Mouse (Mus musculus) lung, embryonic 14.5 days (tissue): ENCODE measurements around the gene Mier3. TPM values are rescaled to one million over a fixed set of nuclear protein-coding genes. Genes with fewer than 3 reads are reported as not detected.
A peak's percentile ranks its signal among the peaks of the same experiment; 100 is the strongest.
"Not testable (repeated sequence)": the region's sequence is repeated elsewhere in the genome, so short reads cannot be mapped to it uniquely, and the experiment has no call there.

Experiments used
- ATAC-seq: fragments of 200-750 bp; cut with Nextera tagmentation; 2 replicates; pipeline ENCODE4 v1.8.0; 2017; ENCODE audit warnings: mild to moderate bottlenecking, moderate TSS enrichment, moderate library complexity; ENCODE audit not compliant: insufficient read depth
- DNase-seq: peaks from one replicate; pipeline ENCODE4 v3.0.0-alpha.2; 2015
- H3K27ac ChIP-seq: fragments of 300-500 bp; sonication (generic); 2 replicates; pipeline ENCODE4 v1.5.1; 2014; ENCODE audit warnings: low read depth, mild to moderate bottlenecking, moderate library complexity
- H3K27me3 ChIP-seq: fragments of 300-500 bp; sonication (generic); 2 replicates; pipeline ENCODE4 v1.6.1; 2014; ENCODE audit warnings: low read length, control low read depth; ENCODE audit not compliant: insufficient read depth
- H3K36me3 ChIP-seq: fragments of 300-500 bp; sonication (generic); 2 replicates; pipeline ENCODE4 v1.6.1; 2014; ENCODE audit warnings: control low read depth; ENCODE audit not compliant: insufficient read depth
- H3K4me1 ChIP-seq: fragments of 300-500 bp; sonication (generic); 2 replicates; pipeline ENCODE4 v1.6.1; 2014; ENCODE audit warnings: antibody characterized with exemption, control low read depth; ENCODE audit not compliant: insufficient read depth
- H3K4me2 ChIP-seq: fragments of 300-500 bp; sonication (generic); 2 replicates; pipeline ENCODE4 v1.6.1; 2014; ENCODE audit warnings: mild to moderate bottlenecking
- H3K4me3 ChIP-seq: fragments of 300-500 bp; sonication (generic); 2 replicates; pipeline ENCODE4 v1.5.1; 2014; ENCODE audit warnings: low read depth, low read length
- H3K9ac ChIP-seq: fragments of 300-500 bp; sonication (generic); 2 replicates; pipeline ENCODE4 v1.6.1; 2014
- H3K9me3 ChIP-seq: fragments of 300-500 bp; sonication (generic); 2 replicates; pipeline ENCODE4 v1.6.1; 2016; ENCODE audit warnings: low read depth, low read length, control low read depth
- CTCF ChIP-seq: IDR thresholded peaks from 2 replicates; pipeline ENCODE4 v1.5.1; 2016; ENCODE audit warnings: antibody characterized with exemption, low read depth
- WGBS: fragments of 180-500 bp; shearing (Covaris S2); extraction: QIAGEN DNeasy Blood & Tissue Kit; methylation state at CpG from one replicate; pipeline ENCODE4 v1.1.7; 2014; 5-methylcytosine and 5-hydroxymethylcytosine counted together
- polyA plus RNA-seq: library from polyadenylated mRNA; unstranded; fragments of >200 nt; fragmentation: Nextera tagmentation; extraction: Ambion mirVana; gene quantifications from 2 replicates; pipeline ENCODE4 v1.2.1, GENCODE M21; 2014

Gene Mier3
- polyA plus RNA-seq, 1 experiment from 2014 or later = 27.8 TPM

GRCm38 (mm10) chr13:111703396-111703795 is 22.6 kb downstream of the Mier3 start:
- DNase-seq (no peak), ATAC-seq (no peak)
- Histone ChIP-seq H3K27ac (no peak overlapping the region), H3K9ac (no peak overlapping the region), H3K27me3 (no peaks in the 10 kb centered on the region), H3K4me1 (no peaks in the 10 kb centered on the region), H3K4me3 (no peak overlapping the region), H3K36me3 (peaks cover 74% of the 10 kb centered on the region), H3K4me2 (no peak overlapping the region), H3K9me3 (no peaks in the 10 kb centered on the region)
- no peak for TF ChIP-seq CTCF
- 94% methylated on average over 10 of the region's 10 CpGs for WGBS

GRCm38 (mm10) chr13:111703952-111704351 is 23.2 kb downstream of the Mier3 start:
- H3K9ac ChIP-seq, H3K4me2 ChIP-seq, H3K4me3 ChIP-seq, DNase-seq, H3K9me3 ChIP-seq, ATAC-seq, H3K27ac ChIP-seq, H3K27me3 ChIP-seq, H3K4me1 ChIP-seq: not testable (repeated sequence)
- 87% methylated on average over 4 of the region's 4 CpGs for WGBS
- H3K36me3 ChIP-seq = peaks cover 79% of the 10 kb centered on the region

DNA sequence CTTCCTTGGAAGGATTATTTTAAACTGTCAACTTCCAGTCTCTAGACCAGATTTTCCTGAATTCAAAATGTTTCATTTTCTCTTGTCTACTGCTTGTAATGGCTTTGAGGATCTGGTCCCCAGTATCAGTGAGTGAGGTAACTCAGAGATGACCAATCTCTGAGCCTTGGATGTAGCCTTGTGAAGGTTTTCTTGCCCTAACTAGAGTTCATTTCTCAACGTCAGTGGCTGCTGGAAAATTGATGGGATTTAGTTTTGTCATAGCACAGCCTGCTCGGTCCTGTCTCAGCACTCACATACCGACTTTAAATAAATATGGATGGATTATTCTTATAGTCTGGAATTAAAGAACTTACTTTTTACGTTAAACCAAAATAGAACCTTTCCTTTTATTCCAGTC is 29.8 kb downstream of the Mier3 start:
- Histone ChIP-seq H3K36me3 (peaks cover 95% of the 10 kb centered on the region), H3K9me3 (no peaks in the 10 kb centered on the region), H3K4me2 (no peak overlapping the region), H3K4me1 (no peaks in the 10 kb centered on the region), H3K4me3 (no peak overlapping the region), H3K9ac (no peak overlapping the region), H3K27me3 (no peaks in the 10 kb centered on the region), H3K27ac (no peak overlapping the region)
- no peak for TF ChIP-seq CTCF
- 82% methylated on average over 4 of the region's 4 CpGs for WGBS
- no peak for DNase-seq
- no peak for ATAC-seq

DNA sequence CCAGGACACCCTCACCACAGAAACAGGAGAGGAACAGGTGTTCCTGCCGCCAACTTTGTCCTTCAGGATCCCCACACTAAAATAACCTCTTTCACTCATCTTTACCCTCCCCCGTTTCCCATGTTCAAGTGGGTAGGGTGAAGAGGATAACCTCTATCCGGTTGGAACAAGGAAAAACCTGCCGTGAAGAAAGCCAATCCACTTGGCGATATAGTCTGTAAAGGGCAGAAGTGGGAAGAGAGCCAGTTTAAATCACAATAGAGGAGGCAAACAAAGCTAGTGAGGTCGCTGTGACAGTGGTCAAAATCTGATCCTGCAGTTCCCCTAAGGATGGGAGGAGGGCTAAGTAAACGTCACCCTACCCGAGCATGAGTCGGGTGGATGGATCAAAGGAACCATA is 38.9 kb downstream of the Mier3 start:
- H3K27ac ChIP-seq = no peak overlapping the region
- ATAC-seq (0 out of 2 replicates have a peak, but pooled peaks have one; percentile 28), DNase-seq (no peak)
- H3K4me1 ChIP-seq = no peaks in the 10 kb centered on the region
- H3K36me3 ChIP-seq = peaks cover 33% of the 10 kb centered on the region
- WGBS = 49% methylated on average over 9 of the region's 9 CpGs
- H3K4me2 ChIP-seq = no peak overlapping the region
- no peaks in the 10 kb centered on the region for H3K27me3 ChIP-seq
- no peak overlapping the region for H3K9ac ChIP-seq
- no peak for TF ChIP-seq CTCF
- no peaks in the 10 kb centered on the region for H3K9me3 ChIP-seq
- no peak overlapping the region for H3K4me3 ChIP-seq

DNA sequence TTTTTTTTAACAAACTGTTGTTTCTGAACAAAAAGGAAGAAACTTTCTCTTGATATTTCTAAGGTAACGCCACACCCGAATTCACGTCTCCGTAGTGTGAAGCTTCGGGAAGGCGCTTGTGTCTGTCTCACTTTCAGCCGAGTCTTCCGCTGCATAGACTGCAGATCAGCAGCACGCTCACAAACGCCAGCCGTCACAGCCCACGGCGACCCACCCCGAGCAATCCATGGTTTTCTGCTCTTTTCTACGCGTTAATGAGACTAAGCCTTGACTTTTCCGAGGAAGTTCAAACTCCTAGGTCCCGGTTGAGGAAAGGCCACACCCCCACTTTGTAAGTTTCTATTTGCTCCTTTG is 44.0 kb downstream of the Mier3 start:
- Histone ChIP-seq H3K4me3 (peak overlapping the region; percentile 63), H3K27ac (peak overlapping the region; percentile 39; the same call in 1 of the 2 replicates), H3K4me2 (peak overlapping the region; percentile 86), H3K9ac (peak overlapping the region; percentile 45), H3K9me3 (0 out of 2 replicates have a peak, but pooled peaks cover 9% of the 10 kb centered on the region), H3K4me1 (no peaks in the 10 kb centered on the region), H3K36me3 (no peaks in the 10 kb centered on the region), H3K27me3 (no peaks in the 10 kb centered on the region)
- WGBS = 0% methylated on average over 18 of the region's 18 CpGs
- DNase-seq (no peak), ATAC-seq (no peak)
- no peak for TF ChIP-seq CTCF

- ATAC-seq = peak; percentile 99
- 0 out of 2 replicates have a peak, but pooled peaks cover 9% of the 10 kb centered on the region for H3K9me3 ChIP-seq
- WGBS = under 1% methylated on average over 65 of the region's 65 CpGs
Measured at GRCm38 (mm10) chr13:111725165-111726077, 44.6 kb downstream of the Mier3 start.

GRCm38 (mm10) chr13:111726898-111727297 is 46.1 kb downstream of the Mier3 start:
- Histone ChIP-seq H3K4me1 (no peaks in the 10 kb centered on the region), H3K27ac (no peak overlapping the region), H3K27me3 (no peaks in the 10 kb centered on the region), H3K4me3 (no peak overlapping the region), H3K9me3 (0 out of 2 replicates have a peak, but pooled peaks cover 9% of the 10 kb centered on the region), H3K4me2 (no peak overlapping the region), H3K36me3 (no peaks in the 10 kb centered on the region), H3K9ac (no peak overlapping the region)
- ATAC-seq (no peak), DNase-seq (no peak)
- 0 out of 2 replicates have a peak, but pooled peaks have one; percentile 7 for TF ChIP-seq CTCF
- WGBS = 93% methylated on average over 5 of the region's 5 CpGs

More at GRCm38 (mm10) chr13:111725165-111726077, 44.6 kb downstream of the Mier3 start:
- no peak for TF ChIP-seq CTCF
- no peaks in the 10 kb centered on the region for H3K36me3 ChIP-seq
- H3K27me3 ChIP-seq = no peaks in the 10 kb centered on the region
- no peaks in the 10 kb centered on the region for H3K4me1 ChIP-seq
- peak overlapping the region; percentile 69 for H3K9ac ChIP-seq
- H3K4me3 ChIP-seq = peak overlapping the region; percentile 63
- peak; percentile 100 for DNase-seq
- peak overlapping the region; percentile 86 for H3K4me2 ChIP-seq
- H3K27ac ChIP-seq = peak overlapping the region; percentile 88
